Mouse (Mus musculus): ENCODE data around the gene Fto. TPM values are rescaled to one million over a fixed set of nuclear protein-coding genes. Genes with fewer than 3 reads are reported as not detected.

Gene Fto
- polyA plus RNA-seq, 1 experiment from 2014 or later, result 63.7 TPM

DNA sequence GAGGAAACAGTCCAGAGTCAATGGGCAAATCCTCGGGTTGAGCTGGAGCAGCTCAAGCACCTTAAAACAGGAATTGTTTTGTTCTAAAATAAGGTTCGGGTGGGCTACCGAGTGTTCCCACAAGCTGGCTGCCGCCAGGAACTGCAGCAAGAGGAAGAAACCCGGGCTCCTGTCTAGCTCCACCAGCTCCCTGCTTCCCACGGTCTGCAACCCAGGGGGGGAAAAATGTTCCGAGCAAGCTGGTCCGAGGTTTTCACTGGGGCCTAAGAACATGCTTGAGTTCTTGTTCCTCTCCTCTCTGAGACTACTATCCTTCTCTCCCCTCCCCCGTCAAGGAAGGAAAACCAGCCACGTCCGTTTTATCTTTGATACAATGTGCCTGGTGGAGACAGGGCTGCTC, 256.5 kb downstream of the Fto start:
- no peak for TF ChIP-seq CTCF (IDR thresholded peaks at IDR 0.05)
- POLR2A ChIA-PET, result interaction anchor here (0.9 kb wide), 1 partner anchor 15 kb away, joined by 4 read pairs; no protein-coding TSS in a partner anchor
- DNase-seq (ENCODE audit: low read depth, low spot score) (no peak), ATAC-seq (no peak)
- in situ Hi-C loops (cut with MboI; ENCODE audit: low pct_unique_long_range_greater_than_20kb), result no loop called here
- H3K27me3 ChIP-seq, result no peaks in the 10 kb centered on the region
- CTCF ChIA-PET, result interaction anchor here (0.7 to 1.5 kb wide), 2 partner anchors 10 to 81 kb away, joined by 3 to 4 read pairs; no protein-coding TSS in a partner anchor

DNA sequence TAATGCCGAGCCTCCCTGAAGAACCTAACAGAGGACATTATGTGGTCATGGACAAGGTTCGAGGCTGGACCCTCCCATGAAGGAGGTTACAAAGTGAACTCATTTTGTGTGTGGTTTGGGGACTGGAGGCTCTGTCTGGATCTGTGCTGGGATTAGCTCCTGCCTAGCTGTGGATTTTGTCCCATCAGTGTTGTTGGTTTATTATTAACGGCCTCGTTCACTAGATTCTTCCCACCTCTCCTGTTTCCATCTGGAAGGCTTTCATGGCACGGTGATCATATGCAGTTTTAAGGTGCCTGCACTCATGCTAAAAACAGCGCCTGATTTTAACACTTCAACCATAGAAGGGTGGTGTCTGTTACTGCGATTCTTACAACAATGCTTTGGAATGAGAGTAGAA, 257.5 kb downstream of the Fto start:
- ChIA-PET CTCF (interaction anchor here (0.5 to 1.0 kb wide), 2 partner anchors 9 to 630 kb away, joined by 3 read pairs; no protein-coding TSS in a partner anchor), POLR2A (interaction anchor here (0.9 kb wide), 1 partner anchor 16 kb away, joined by 4 read pairs; no protein-coding TSS in a partner anchor)
- in situ Hi-C loops (cut with MboI; ENCODE audit: low pct_unique_long_range_greater_than_20kb), result no loop called here
- TF ChIP-seq CTCF (IDR thresholded peaks at IDR 0.05), result no peak
- H3K27me3 ChIP-seq, result no peaks in the 10 kb centered on the region
- peak; percentile 48 for DNase-seq (ENCODE audit: low read depth, low spot score)
- ATAC-seq, result peak; percentile 27

DNA sequence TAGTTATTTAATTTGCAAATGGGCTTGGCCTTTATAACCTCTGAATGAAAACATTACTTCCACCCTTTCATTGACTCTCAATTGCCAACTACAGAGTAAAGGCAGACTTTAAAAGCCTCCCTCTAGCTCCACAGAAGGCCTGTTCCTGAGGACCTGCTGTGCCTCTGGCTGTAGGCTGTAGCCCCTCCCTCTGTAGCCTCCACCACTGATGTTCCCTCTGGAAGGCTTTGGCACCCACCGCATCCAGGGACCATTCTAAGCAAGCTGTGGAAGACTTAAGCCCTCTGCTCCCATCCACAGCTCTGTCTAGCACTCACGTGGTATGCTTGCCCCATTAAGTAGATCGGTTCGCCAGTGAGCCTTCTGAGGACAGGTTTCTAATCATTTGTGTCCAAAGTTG, 258.7 kb downstream of the Fto start:
- ChIA-PET CTCF (interaction anchor here (0.8 to 1.7 kb wide), 3 partner anchors 11 to 85 kb away, joined by 3 to 4 read pairs (median 3); no protein-coding TSS in a partner anchor), POLR2A (no interaction called here)
- ATAC-seq (no peak), DNase-seq (ENCODE audit: low read depth, low spot score) (no peak)
- TF ChIP-seq CTCF (IDR thresholded peaks at IDR 0.05), result no peak
- in situ Hi-C loops (cut with MboI; ENCODE audit: low pct_unique_long_range_greater_than_20kb), result no loop called here
- no peaks in the 10 kb centered on the region for H3K27me3 ChIP-seq

DNA sequence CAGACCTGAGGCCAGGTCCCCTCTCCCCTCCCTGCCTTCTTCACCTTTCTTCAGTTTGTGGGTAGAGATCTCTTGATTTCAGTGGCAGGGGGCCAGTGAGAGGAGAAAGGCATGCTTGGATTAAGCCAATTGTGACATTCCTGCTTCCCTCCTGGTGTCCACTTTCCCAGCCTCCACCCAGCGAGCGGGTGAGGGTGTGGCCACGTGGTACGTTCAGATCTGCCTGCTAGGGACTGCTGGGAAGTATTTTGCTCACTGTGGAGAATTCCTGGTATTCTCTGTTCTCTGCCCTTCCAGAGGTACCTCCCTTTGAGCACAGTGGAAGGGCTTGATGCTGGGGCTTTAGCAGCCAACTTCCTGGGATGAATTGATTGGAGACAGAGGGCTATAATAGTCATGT, 259.3 kb downstream of the Fto start:
- ATAC-seq (peak; percentile 13), DNase-seq (ENCODE audit: low read depth, low spot score) (no peak)
- in situ Hi-C loops (cut with MboI; ENCODE audit: low pct_unique_long_range_greater_than_20kb), result no loop called here
- H3K27me3 ChIP-seq, result no peaks in the 10 kb centered on the region
- no peak for TF ChIP-seq CTCF (IDR thresholded peaks at IDR 0.05)
- ChIA-PET POLR2A (no interaction called here), CTCF (interaction anchor here (1.3 to 1.7 kb wide), 2 partner anchors 11 to 22 kb away, joined by 3 to 4 read pairs; no protein-coding TSS in a partner anchor)

DNA sequence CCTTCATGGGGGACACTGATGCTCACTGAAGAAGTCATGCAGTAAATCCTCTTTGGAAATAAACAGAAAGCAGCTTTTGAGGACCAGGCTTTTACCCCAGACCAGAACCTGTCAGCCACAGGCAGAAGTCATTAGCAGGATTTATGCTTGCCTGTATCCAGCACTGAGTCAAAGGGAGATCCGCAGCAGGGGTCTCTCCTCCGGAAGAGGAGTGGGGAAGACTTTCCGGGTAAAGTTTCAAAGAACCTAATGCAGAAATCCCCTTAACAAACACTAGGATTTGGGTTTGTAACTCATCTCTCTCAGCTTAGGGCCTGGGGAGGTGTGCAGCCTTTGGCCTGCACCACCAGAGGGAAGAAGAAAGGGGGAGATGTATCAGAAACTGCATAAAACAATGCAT, 262.3 kb downstream of the Fto start:
- in situ Hi-C loops (cut with MboI; ENCODE audit: low pct_unique_long_range_greater_than_20kb), result no loop called here
- H3K27me3 ChIP-seq, result no peaks in the 10 kb centered on the region
- no peak for TF ChIP-seq CTCF (IDR thresholded peaks at IDR 0.05)
- no peak for DNase-seq (ENCODE audit: low read depth, low spot score)
- CTCF ChIA-PET, result interaction anchor here (1.2 kb wide), 1 partner anchor 196 kb away, joined by 6 read pairs; no protein-coding TSS in a partner anchor
- POLR2A ChIA-PET, result interaction anchor here (0.7 kb wide), 1 partner anchor 222 kb away, joined by 3 read pairs; no protein-coding TSS in a partner anchor
- ATAC-seq, result no peak

DNA sequence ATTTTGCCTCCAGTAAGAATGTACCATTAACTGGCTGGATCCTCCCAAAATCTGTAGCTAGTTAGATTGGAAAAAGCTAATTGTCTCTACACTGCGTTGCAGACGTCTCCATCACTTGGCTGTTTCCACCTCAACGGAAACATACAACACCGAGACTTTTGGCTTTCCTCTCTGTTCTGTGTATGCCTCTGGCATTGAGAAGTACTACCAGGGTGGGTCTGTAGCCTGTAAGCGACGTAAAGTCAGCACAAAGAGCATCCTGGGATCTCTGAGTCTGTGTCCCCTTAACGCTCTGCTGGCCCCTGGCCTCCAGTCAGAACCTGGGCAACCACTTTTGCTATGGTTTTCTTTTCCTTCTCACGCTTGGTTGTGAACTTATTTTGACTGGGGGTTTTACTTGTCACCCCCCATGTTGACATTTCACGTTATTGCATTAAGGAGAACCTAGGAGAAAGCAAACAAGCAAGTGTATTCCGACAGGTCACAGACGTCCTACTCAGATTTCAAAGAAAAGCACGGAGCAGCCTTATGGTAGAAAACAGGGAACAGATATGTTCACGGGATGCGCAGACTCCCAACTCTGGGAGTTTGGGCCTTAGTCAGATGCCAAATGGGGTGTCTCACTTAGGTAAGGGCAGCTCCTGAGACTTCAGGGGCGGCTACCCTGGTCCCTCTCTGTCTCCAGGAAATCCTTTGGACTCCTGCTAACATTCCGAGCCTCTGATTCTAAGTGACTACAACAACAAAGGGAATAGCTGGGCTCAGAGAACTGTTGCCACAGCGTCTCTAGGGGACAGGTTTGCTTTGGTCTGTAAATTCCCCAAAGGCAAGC, 263.0 kb downstream of the Fto start:
- in situ Hi-C loops (cut with MboI; ENCODE audit: low pct_unique_long_range_greater_than_20kb), result no loop called here
- H3K27me3 ChIP-seq, result no peaks in the 10 kb centered on the region
- CTCF ChIA-PET, result interaction anchor here (1.2 to 1.4 kb wide), 2 partner anchors 8 to 10 kb away, joined by 3 read pairs; no protein-coding TSS in a partner anchor
- TF ChIP-seq CTCF (IDR thresholded peaks at IDR 0.05), result no peak
- DNase-seq (ENCODE audit: low read depth, low spot score), result no peak
- ATAC-seq, result peak; percentile 84
- POLR2A ChIA-PET, result interaction anchor here (0.6 to 0.7 kb wide), 2 partner anchors 222 to 231 kb away, joined by 3 to 4 read pairs; no protein-coding TSS in a partner anchor

DNA sequence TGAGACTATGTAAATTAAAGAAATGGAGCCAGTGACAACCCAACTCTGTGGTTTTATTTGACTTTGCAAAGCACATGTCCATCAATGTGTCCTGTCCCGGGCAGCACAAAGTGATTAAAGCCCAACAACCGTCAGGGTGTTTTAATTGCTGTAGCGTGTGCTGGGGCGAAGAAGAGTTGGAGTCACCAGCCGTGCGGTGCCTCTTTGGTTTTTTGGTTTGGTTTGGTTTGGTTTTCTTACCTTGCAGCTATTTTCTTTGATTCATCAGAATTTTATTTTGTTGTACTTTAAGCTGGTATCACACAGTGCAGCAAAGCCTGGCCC, 263.6 kb downstream of the Fto start:
- in situ Hi-C loops (cut with MboI; ENCODE audit: low pct_unique_long_range_greater_than_20kb), result no loop called here
- CTCF ChIA-PET, result interaction anchor here (1.2 to 1.4 kb wide), 2 partner anchors 9 to 11 kb away, joined by 3 read pairs; no protein-coding TSS in a partner anchor
- TF ChIP-seq CTCF (IDR thresholded peaks at IDR 0.05), result no peak
- peak; percentile 71 for DNase-seq (ENCODE audit: low read depth, low spot score)
- H3K27me3 ChIP-seq, result no peaks in the 10 kb centered on the region
- peak; percentile 68 for ATAC-seq
- POLR2A ChIA-PET, result interaction anchor here (0.6 kb wide), 1 partner anchor 230 kb away, joined by 4 read pairs; no protein-coding TSS in a partner anchor

DNA sequence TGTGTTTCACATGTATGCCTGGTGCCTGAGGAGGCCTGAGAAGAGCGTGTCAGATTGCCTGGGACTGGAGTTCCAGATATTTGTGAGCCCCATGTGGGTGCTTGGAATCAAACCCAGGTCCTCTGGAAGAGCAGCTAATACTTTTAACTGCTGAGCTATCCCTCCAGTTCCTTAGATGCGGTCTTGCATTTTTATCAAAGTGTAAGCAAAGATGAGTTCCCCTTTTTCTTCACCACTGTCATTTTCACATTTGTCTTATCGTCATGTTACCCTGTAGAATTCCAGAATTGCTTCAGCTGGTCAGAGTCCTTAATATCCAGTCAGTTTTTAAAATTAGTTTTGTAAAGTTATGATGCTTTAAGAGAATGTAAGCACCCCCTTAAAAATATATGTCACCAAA, 264.3 kb downstream of the Fto start:
- CTCF ChIA-PET, result interaction anchor here (1.2 to 1.4 kb wide), 2 partner anchors 10 to 11 kb away, joined by 3 read pairs; no protein-coding TSS in a partner anchor

DNA sequence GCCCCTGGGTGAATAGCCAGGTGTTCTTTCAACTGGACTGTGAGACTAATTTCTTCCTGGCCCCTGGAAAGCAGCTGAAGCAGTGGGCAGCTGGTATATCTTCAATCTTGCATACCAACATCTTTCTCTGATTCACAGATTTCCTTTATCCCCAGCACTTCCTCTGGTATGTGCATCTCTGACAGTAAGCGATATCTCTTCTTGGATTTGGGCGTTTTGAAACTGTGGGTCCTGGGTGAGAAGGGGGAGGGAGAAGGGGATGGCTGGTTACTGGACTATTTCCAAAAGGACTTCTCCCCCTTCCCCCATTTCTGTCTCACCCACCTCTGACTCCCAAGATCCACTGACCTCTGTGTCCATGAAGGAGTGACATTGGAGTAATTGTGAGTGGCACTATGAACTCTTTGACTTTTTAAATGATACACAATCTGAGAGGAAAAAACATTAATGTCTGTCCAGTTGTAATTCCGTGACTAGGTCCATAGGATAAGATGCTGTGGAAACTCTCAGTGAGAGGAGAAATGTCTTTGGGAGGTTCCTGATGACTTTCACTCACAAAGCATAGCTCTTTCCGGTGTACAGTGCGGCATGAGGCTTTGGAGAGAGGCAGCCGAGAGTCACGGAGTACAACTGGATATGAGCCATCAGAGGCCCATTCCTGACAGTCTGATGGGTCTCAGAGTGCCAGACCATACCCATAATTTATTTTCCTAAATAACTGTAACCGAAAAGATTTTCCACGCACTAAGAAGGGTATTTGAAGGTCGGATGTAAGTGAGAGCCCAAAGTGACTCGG, 271.5 kb downstream of the Fto start:
- H3K27me3 ChIP-seq, result no peaks in the 10 kb centered on the region
- no peak for TF ChIP-seq CTCF (IDR thresholded peaks at IDR 0.05)
- DNase-seq (ENCODE audit: low read depth, low spot score) (no peak), ATAC-seq (no peak)
- ChIA-PET POLR2A (no interaction called here), CTCF (no interaction called here)
- in situ Hi-C loops (cut with MboI; ENCODE audit: low pct_unique_long_range_greater_than_20kb), result no loop called here

More for the DNA sequence above, 264.3 kb downstream of the Fto start:
- POLR2A ChIA-PET, result no interaction called here
- in situ Hi-C loops (cut with MboI; ENCODE audit: low pct_unique_long_range_greater_than_20kb), result no loop called here
- TF ChIP-seq CTCF (IDR thresholded peaks at IDR 0.05), result no peak
- no peak for ATAC-seq
- no peaks in the 10 kb centered on the region for H3K27me3 ChIP-seq
- no peak for DNase-seq (ENCODE audit: low read depth, low spot score)

DNA sequence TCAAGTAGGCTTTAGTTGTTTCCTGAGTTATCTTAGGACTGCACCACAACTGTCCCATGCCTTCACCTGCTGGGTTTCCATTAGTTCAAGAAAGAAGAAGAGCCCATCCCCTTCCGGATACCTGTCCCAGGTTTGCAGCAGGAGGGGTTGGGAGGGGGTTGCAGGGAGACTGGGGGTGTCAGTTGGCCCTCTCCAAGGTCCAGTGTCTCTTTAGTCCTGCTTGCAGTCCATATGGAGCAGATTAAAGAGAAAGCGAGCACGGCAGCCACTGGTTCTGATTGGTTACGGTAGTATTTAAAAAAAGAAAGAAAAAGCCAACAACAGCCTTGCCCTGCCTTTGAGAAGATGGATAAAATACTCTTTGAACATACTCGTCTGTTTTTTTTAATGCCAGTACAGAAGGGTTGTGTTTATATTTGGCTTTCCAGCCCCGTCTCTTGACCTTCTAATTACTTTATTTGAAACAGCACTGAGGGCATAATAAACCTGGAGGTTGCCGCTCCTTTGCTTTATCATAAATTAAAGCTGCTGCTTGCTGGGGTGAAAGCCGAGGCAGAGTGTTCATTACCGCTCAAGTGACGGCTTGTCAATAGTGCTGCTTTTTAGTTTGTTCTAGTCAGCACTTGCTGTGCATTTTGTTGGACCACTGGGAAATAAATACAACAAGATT, 279.2 kb downstream of the Fto start:
- TF ChIP-seq CTCF (IDR thresholded peaks at IDR 0.05), result no peak
- ATAC-seq (no peak), DNase-seq (ENCODE audit: low read depth, low spot score) (no peak)
- no peaks in the 10 kb centered on the region for H3K27me3 ChIP-seq
- in situ Hi-C loops (cut with MboI; ENCODE audit: low pct_unique_long_range_greater_than_20kb), result no loop called here
- ChIA-PET POLR2A (no interaction called here), CTCF (interaction anchor here (1.1 kb wide), 1 partner anchor 14 kb away, joined by 4 read pairs; no protein-coding TSS in a partner anchor)

Measured in Patski (cell line).